Mouse (Mus musculus): ENCODE results near the gene Fam193a. TPM values are rescaled to one million over a fixed set of nuclear protein-coding genes. Genes with fewer than 3 reads are reported as not detected.

Gene Fam193a
- total RNA-seq, 2 experiments from 2014 or later: 33.4 to 43.0 TPM

DNA sequence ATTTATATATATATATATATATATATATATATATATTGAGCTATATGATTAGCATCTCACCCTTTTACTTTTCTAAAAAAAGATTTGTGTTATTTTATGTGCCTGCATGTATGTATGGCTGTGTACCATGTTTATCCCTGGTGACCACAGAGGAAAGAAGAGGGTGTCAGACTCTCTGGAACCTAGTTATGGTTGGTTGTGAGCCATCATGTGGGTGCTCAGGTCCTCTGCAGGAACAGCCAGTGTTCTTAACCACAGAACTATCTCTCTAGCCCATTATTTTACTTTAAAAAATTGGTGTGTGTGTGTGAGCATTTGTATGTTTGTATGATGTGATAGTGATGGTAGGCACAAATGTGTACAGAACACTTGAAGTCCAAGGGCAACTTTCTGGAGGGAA, 9.1 kb downstream of the Fam193a start:
- no peak for ATAC-seq (ENCODE audit: poor library complexity, severe bottlenecking)

DNA sequence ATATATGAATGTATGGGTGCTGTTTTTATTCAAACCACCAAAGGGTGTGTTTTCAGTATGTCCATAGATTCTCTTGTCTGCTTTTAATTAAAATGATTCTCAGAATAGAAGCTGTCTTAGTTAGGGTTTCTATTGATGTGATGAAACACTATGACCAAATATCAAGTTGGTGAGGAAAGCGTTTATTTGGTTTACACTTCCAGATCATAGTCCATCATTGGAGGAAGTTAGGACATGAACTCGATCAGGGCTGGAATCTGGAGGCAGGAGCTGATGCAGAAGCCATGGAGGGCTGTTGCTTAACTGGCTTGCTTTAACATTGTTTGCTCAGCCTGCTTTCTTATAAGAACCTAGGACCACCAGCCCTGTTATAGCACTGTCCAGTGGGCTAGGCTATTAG, 12.0 kb downstream of the Fam193a start:
- ATAC-seq (ENCODE audit: poor library complexity, severe bottlenecking): no peak

DNA sequence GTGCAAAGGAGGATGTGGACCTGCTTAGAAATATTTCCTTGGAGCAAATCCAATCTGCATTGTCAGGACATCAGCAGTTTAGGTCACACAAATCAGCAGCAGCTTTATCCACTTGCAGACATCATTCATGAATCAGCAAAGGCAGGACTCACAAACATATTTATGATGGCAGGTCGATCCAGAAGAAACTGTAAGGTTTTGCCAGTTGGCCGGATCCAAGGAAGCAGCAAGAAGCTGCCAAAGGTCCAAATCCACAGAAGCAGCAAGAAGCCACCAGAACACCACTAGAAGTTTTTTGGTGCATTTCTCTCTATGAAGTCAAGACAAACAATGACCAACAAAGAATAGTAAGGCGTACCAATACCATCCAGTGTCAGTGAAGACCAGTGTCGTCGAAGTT, 15.9 kb downstream of the Fam193a start:
- ATAC-seq (ENCODE audit: poor library complexity, severe bottlenecking): no peak

DNA sequence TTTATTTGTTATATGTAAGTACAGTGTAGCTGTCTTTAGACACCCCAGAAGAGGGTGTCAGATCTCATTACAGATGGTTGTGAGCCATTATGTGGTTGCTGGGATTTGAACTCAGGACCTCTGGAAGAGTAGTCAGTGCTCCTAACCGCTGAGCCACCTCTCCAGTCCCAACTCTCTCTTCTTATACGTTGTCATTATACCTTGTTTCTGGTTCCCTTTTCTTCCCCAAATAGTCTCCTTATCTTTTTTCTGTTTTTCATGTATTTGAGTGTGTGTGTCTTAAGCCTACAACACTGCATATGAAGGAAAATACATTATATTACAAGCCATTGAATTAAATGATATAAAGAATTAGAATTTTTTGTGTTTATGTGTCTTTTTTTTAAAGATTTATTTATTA, 17.0 kb downstream of the Fam193a start:
- ATAC-seq (ENCODE audit: poor library complexity, severe bottlenecking): no peak

DNA sequence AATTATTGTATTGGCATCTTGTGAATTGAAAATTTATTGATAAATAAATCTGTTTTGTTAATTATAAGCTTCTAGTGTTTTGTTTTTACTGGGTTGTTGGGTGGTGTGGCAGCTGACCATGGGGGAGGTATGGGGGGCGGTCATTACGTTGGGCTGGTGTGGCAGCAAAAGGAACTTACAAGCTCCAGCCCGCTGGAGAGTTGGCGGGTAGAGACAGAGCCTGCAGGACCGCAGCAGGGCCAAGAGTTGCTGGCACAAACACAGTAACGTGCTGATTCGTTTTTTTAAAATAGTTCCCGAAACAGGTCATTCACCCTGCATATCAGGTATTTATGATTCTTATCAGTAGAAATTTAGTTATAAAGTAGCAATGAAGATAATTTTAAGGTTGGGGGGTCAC, 23.5 kb downstream of the Fam193a start:
- ATAC-seq (ENCODE audit: poor library complexity, severe bottlenecking): no peak

DNA sequence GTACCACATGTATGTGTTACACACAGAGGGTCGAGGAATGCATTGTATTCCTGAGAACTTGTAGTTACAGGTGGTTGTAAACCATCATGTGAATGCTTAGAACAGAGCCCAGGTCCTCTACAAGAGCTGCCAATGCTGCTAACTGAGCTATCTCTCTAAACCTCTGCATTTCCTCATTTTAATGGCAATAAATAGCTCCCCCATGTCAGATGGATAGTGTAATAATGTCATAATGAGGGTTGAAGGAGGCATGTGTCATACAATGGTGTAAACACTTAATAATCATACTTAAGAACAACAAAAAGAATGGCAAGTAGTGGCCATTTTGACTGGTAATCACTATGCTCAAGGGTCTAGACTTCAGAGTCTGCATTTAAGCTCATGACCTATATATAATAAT, 25.6 kb downstream of the Fam193a start:
- no peak for ATAC-seq (ENCODE audit: poor library complexity, severe bottlenecking)

DNA sequence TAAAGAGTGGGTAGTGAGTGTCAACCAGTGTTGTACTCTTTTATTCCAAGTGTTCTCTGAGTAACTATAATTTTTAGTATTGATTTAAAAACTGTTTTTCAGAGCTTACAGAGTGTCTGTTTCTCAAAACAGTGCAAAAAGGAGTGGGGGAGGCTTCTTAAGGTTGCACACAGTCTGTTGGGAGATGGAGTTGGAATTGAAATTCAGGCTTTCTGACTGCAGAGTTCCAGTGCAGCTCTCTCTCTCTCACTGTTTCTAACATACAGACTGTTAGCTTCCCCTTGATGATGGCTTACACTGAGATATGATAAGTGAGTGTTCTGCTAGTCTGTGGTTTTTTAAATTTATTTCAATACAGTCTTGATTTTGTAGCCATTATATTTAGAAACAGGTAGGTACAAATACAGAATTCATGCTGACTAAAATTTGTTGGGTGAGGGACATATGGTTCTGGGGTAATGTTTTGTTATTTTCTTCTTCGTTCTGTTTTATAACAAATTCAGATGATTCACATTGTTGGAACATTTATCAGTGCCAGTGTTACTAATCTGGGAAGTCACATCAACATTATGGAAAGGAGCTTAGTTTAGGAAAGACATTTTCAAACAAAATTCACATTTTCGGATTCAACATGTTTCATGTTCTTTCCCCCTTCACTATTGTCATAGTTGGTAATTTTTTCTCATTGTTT, 26.3 kb downstream of the Fam193a start:
- ATAC-seq (ENCODE audit: poor library complexity, severe bottlenecking): no peak

DNA sequence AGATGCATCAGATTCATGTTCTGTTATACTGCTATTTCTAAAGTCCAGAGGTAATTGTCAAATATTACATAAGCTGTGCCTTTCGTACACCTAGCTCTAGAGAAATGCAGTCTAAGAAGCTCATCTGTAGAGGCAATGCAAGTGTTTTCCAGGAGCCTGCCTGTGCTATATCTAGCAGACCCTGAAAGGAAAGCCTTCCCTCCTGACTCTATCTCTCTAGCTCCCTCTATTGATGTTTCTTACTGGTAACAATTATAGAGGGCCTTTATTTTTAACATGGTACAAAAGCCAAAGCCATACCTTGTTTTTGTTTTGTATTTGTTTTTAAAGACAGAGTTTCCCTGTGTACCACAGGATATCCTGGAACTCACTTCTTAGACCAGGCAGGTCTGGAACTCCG, 28.1 kb downstream of the Fam193a start:
- no peak for ATAC-seq (ENCODE audit: poor library complexity, severe bottlenecking)

DNA sequence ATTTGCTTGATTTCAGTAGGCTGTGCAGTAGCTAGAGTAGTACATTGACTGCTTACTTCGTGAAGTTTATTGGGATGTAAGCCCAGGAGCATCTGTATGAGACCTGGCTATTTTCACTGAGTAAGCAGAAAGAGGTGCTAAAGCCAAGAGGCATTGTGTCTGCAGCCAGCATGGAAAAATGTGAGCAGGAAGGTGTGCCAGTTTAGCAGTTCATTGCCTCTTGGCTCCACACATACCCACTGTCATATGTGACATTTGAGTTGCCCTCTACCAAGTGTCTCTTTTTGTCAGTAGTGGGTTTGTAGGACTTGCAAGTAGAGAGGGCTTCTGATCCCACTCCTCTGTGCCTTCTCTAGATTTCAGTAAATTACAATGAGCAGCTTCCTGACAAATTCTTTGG, 28.6 kb downstream of the Fam193a start:
- ATAC-seq (ENCODE audit: poor library complexity, severe bottlenecking): no peak

DNA sequence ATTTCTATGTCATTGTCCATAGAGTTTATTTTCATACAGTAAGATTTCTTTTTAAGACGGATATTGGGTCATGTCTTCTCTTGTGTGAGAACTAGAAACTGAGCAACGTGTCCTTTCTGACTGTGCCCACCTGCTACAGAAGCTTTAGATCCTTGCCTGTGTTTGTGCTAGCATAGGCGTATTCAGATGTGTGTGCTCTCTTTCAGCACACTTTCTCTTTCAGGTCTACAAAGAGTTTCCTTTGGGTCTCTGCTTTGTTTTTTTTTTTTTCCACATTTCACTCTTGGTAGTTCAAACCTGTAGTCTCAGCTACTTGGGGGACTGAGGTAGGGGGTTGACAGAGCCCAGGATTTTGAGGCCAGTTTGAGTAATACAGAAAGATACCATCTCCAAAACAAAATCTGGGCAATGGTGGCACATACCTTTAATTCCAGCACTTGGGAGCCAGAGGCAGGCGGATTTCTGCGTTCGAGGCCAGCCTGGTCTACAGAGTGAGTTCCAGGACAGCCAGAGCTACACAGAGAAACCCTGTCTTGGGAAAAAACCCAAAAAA, 37.7 kb downstream of the Fam193a start:
- no peak for ATAC-seq (ENCODE audit: poor library complexity, severe bottlenecking)

DNA sequence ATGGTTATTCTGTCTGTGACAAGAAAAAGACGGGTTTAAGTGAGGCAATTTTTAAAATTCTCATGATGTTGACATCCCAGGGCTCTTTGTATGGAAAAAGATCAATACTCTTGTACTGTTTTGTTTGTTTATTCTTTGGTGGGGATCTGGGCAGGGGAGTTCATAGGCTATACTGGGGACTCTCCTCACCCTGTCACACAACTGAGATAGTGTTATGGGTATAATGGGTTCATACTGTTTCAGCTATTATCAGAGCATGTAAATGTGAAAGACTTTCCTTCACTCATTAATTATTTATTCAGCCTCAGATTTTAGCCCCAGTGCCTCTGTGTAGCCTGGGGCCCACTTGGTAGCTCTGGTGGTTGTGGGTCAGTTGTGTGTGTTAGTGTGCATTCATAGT, 39.3 kb downstream of the Fam193a start:
- ATAC-seq (ENCODE audit: poor library complexity, severe bottlenecking): no peak

DNA sequence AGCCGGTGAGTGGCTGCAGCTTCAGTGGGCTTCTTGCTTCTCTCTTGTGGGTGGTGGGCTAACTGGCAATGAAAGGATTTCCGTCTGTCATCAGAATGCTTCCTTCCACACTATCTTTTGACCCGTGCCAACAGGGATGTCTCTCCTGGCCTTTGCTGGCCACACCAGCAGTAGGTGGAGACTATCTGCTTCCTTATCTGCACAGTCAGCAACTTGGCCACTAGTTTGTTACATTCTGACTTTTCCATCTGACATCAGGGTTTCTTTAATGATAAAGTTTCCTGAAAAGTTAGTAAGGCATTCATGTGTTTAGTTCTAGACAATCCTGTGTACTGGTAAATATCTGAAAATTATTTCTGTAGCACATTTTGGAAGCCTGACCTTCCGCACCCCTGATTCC, 41.1 kb downstream of the Fam193a start:
- no peak for ATAC-seq (ENCODE audit: poor library complexity, severe bottlenecking)

DNA sequence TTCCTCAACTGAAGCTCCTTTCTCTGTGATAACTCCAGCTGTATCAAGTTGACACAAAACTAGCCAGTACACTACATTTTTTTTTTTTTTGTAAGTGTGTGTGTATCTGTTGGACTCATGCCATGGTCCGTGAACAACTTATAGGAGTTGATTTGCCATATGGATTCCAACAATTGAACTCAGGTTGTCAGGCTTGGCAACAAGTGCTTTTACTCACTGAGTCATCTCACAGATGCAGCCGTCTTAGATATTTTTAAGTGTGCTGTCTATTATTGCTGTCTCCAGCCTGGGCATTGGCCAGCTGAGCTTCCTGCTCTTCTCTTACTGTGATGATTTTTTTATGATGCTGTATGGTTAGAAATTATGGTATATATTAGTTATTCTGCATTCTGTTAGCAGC, 44.2 kb downstream of the Fam193a start:
- ATAC-seq (ENCODE audit: poor library complexity, severe bottlenecking): no peak

DNA sequence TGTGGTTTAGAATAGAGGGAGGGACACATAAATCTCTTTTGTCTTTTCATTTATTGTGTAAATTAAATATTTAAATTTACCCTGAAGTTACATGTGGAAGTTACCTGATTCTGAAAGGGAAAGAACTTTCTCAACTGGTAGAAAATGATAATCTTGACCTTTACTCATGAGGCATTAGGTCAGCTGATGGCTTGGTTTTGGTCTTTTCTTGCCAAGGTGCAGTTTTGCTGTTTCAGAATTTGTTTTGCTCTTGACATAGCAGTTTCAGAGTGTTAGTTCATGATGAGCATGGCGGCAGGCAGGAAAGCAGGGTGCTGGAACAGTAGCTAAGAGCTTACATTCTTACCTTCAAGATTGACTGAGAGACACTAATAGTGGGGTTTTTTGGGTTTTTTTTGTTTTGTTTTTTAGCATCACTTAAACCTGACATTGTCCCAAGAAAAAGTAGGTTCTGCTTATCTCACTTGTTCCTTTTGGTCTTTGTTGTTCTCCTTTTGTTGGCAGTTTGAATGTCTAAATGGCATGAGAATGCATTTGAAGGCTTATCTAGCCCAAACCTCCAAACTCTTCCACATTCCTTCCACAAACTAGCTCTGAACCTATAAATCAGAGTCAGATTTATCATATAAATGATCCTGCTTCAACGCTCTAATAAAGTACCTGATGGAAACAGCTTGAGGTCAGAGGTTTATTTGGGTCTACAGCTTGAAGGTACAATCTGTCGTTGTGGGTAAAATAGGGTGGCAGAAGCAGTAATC, 47.7 kb downstream of the Fam193a start:
- ATAC-seq (ENCODE audit: poor library complexity, severe bottlenecking): no peak

DNA sequence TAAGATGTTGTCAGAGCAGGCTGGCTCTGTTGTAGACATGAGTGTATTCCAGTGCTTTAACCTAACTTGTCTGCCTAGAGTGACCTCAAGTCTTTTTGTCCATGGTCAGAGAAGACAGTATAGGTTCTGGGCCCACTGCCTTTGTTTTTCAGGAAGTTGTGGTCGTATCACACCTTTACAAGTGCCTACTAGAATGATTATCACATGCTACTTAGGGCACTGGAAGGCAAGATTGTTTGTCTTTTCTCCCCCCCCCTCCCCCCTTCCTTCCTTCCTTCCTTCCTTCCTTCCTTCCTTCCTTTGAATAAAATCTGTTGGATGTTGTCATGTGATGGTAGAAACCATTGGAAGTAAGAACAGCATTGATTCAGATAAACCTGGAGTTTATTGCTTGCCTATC, 49.5 kb downstream of the Fam193a start:
- no peak for ATAC-seq (ENCODE audit: poor library complexity, severe bottlenecking)

DNA sequence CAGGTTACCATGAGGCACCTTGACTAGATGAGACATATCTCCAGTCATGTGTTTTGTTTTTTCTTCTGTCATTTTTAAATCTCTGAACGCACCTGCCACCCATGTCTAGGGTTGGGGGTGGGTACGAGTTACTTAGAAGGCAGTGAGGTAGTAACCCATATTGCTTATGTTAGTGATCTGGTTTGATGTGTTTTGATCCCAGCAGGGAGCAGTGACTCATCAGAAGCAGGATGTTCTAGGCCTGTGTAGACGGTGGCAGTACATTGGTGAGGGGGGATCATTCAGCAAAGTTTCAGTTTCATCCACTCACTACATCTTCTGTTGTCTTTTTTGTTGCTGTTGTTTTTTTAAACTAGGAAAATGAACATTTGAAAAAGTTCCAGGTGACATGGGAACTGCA, 61.0 kb downstream of the Fam193a start:
- ATAC-seq (ENCODE audit: poor library complexity, severe bottlenecking): no peak

DNA sequence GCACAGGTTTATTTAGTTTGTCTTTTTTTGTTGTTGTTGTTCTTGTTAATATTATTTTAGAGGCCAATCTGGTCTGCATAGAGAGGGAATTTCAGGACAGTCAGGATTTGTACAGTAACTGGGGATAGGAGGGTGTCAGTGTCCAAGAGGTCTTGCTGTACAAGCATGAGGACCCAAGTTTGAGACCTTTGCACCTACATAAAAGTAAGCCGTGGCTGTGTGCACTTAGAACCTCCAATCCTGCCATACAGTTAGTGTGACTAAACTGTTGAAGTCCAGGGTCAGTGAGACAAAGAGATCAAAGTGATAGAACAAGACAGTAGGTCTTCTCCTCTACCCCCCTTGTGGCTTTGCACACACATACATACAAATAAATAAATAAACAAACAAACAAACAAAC, 64.1 kb downstream of the Fam193a start:
- ATAC-seq (ENCODE audit: poor library complexity, severe bottlenecking): no peak

DNA sequence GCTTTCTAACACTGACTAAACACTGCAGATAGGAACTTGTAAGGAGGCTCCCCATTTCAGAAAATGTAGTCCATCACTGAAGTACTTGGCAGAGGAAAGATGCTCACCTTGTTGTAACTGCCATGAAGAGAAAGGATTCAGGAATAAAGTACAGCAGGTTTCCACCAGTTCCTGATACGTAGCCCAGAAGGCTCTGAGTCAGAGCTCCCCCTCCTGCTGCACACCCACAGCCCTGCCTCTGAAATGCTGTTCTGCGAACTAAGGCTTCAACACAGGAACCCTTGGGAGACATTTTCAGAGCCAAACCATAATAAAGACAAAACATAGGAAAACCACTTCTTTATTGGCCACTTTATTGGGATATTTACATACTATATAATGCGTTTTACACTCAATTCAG, 64.5 kb downstream of the Fam193a start:
- no peak for ATAC-seq (ENCODE audit: poor library complexity, severe bottlenecking)

DNA sequence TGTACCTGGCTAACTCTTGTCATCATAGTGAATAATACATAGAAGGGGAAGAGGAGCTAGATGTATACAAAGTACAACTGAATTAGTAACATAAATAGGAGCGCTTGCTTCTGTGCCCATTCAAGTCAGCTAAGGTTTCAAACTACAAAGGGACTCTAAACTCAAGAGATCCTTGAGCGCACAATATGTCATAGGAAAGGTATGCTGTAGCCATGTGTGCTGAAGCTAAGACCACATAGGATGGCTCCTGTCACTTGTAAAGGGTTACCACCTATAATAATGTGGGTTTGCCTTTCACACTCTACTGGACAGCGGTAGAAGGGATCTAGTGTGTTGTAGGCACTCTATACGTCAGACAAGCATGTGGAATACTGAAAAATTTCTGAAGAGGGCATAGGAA, 68.3 kb downstream of the Fam193a start:
- ATAC-seq (ENCODE audit: poor library complexity, severe bottlenecking): no peak

DNA sequence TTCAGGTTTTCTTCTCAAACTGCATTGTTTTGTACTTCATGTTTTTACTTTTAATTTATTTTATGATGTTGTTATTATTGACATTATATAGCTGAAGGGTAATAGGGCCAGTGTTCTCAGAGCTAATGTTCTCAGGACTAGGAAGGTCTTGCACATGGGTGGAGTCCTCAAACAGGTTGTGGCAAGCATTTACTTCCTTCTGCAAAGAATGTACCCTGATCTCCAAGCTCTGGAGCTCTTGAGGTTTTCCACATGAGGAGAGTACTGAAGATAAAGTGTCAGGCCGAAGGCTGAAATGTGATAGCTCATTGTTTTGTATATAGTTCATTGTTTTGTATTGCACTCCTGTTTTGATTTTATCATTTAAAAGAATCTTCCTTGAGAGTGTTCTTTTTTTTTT, 68.9 kb downstream of the Fam193a start:
- no peak for ATAC-seq (ENCODE audit: poor library complexity, severe bottlenecking)

DNA sequence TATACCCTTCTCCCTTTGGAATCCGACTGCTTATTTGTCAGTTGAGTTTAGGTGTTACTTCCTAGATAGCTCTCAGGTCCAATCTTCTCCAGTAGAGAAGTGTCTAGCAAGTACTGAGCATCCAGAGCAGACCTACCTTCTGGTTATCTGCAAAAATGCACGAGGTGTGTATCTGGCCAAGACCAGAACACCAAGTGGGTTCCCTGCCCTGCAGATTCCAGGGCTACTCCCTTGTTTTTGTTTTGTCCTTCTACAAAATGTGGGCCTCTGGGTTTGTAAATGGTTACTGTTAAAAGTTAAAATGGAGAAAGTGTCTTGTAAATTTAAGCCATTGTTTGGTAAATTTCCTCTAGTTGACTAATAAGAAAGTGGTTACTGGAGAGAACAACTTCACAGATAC, 70.0 kb downstream of the Fam193a start:
- no peak for ATAC-seq (ENCODE audit: poor library complexity, severe bottlenecking)

DNA sequence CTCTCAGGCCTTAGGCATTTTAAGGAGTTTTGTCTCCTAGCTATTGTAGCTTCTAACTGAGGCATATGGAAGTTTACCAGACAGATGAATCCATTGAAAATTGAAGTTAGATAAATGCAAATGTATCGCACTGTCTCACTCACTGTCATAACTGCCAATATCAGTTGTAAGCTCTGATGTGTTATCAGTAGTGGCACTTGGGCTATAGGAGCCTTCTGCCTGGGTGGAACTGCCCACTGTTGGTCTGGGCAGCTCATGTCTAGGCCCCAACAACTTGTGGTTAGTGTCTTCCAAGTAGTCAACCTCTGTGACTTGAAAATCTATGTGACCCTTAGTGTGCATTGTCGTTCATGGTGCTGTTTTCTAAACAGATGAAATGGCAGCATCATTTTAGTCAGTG, 72.1 kb downstream of the Fam193a start:
- ATAC-seq (ENCODE audit: poor library complexity, severe bottlenecking): no peak
